Mouse (Mus musculus): ENCODE results near the gene Dusp9. TPM values are rescaled to one million over a fixed set of nuclear protein-coding genes. Genes with fewer than 3 reads are reported as not detected.

Dusp9 gene
- total and polyA plus RNA-seq, 3 experiments: 0.16 to 0.24 TPM; not detected in 1

- Histone ChIP-seq H3K36me3 (replicated peaks) (peaks cover 97% of the 10 kb centered on the region), H3K27me3 (ENCODE audit: insufficient read depth, low read length) (no peaks in the 10 kb centered on the region), H3K9me3 (replicated peaks) (no peaks in the 10 kb centered on the region), H3K4me1 (ENCODE audit: insufficient read depth, low read depth, low read length) (no peaks in the 10 kb centered on the region), H3K4me3 (ENCODE audit: low read depth, low read length) (no peak overlapping the region)
- ATAC-seq (ENCODE audit: extremely low read depth, insufficient number of reproducible peaks, low FRiP score, poor library complexity, severe bottlenecking): no peak
- no peak for DNase-seq (ENCODE audit: low spot score)
- TF ChIP-seq GATA2 (IDR thresholded peaks at IDR 0.05; ENCODE audit: borderline replicate concordance, low read depth, low read length) (no peak), TAL1 (conservative IDR thresholded peaks at IDR 0.05; ENCODE audit: low read depth, low read length) (no peak), POLR2AphosphoS5 (IDR thresholded peaks at IDR 0.05; ENCODE audit: insufficient replicate concordance, low read depth, low read length) (no peak), GATA1 (IDR thresholded peaks at IDR 0.05; ENCODE audit: borderline replicate concordance, low read length) (no peak)
These were observed 45.8 kb downstream of the Dusp9 start for GRCm38 (mm10) chrX:73684978-73685377.

GRCm38 (mm10) chrX:73685629-73686028 is 46.4 kb downstream of the Dusp9 start:
- DNase-seq (ENCODE audit: low spot score) (no peak), ATAC-seq (ENCODE audit: extremely low read depth, insufficient number of reproducible peaks, low FRiP score, poor library complexity, severe bottlenecking) (no peak)
- Histone ChIP-seq H3K36me3 (replicated peaks) (peaks cover 97% of the 10 kb centered on the region), H3K9me3 (replicated peaks) (no peaks in the 10 kb centered on the region), H3K4me1 (ENCODE audit: insufficient read depth, low read depth, low read length) (no peaks in the 10 kb centered on the region), H3K27me3 (ENCODE audit: insufficient read depth, low read length) (no peaks in the 10 kb centered on the region), H3K4me3 (ENCODE audit: low read depth, low read length) (no peak overlapping the region)
- TF ChIP-seq GATA1 (IDR thresholded peaks at IDR 0.05; ENCODE audit: borderline replicate concordance, low read length) (no peak), POLR2AphosphoS5 (IDR thresholded peaks at IDR 0.05; ENCODE audit: insufficient replicate concordance, low read depth, low read length) (no peak), TAL1 (conservative IDR thresholded peaks at IDR 0.05; ENCODE audit: low read depth, low read length) (no peak), GATA2 (IDR thresholded peaks at IDR 0.05; ENCODE audit: borderline replicate concordance, low read depth, low read length) (no peak), CTCF (IDR thresholded peaks at IDR 0.05; ENCODE audit: low read depth, low read length) (no peak)

DNA sequence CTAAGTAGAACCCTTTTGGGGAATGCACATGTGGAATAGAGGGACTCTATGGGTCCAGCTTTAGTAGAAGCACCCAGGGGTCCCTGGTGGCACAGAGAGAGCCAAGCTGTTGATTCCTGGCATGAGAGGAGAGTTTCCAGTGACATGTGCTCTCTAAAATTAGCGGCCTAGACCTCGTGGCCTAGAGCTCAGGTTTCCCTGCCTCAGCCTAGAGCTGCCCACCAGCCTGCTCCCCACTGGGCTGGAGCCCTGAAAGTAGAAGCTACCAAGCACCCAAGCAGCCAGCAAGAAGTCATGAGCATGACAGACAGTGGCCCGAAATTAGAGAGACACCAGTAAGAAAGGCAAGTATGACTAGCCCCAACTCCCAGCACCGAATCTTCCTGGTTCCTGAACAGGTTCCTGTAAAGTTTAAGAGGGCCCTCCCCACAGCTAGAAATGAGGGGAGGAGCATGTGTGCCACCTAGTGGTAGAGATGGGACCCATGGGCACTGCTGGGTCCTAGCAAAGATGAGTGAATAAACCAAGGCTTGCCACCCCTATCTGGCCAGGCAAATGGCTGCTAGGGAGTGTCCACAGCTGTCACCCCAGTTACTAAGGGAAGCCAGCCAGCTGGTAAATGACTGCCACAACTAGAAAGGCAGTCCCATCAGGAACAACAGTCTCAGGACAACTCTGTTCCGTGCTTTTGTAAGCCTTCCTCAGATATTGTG is 51.9 kb downstream of the Dusp9 start:
- Histone ChIP-seq H3K9me3 (replicated peaks) (no peaks in the 10 kb centered on the region), H3K36me3 (replicated peaks) (peaks cover 92% of the 10 kb centered on the region), H3K4me1 (ENCODE audit: insufficient read depth, low read depth, low read length) (no peaks in the 10 kb centered on the region), H3K4me3 (ENCODE audit: low read depth, low read length) (no peak overlapping the region), H3K27me3 (ENCODE audit: insufficient read depth, low read length) (no peaks in the 10 kb centered on the region)
- no peak for TF ChIP-seq TAL1 (conservative IDR thresholded peaks at IDR 0.05; ENCODE audit: low read depth, low read length)
- peak; percentile 25 for TF ChIP-seq CTCF (IDR thresholded peaks at IDR 0.05; ENCODE audit: low read depth, low read length)
- no peak for ATAC-seq (ENCODE audit: extremely low read depth, insufficient number of reproducible peaks, low FRiP score, poor library complexity, severe bottlenecking)
- no peak for DNase-seq (ENCODE audit: low spot score)

Other genes starting within 250 kb of the Dusp9 start
- gene Gm18336, start 240.7 kb upstream of the Dusp9 start, total RNA-seq (2014; fragmentation: Nextera tagmentation): not detected in 2 replicates
- not detected in 2 replicates for gene Gm18336, start 240.7 kb upstream of the Dusp9 start, total RNA-seq (2017)
- not detected in 2 replicates for gene Gm18336, start 240.7 kb upstream of the Dusp9 start, polyA plus RNA-seq (2012)
- not detected in 2 replicates for gene Zfp92, start 228.3 kb upstream of the Dusp9 start, total RNA-seq (2014; fragmentation: Nextera tagmentation)
- gene Zfp92, start 228.3 kb upstream of the Dusp9 start, total RNA-seq (2017): 0.06 TPM in 1 of 2 replicates, not detected in the other
- gene Zfp92, start 228.3 kb upstream of the Dusp9 start, polyA plus RNA-seq (2012): not detected in 2 replicates
- not detected in 2 replicates for gene Trex2, start 204.1 kb upstream of the Dusp9 start, total RNA-seq (2014; fragmentation: Nextera tagmentation)
- not detected in 2 replicates for gene Trex2, start 204.1 kb upstream of the Dusp9 start, total RNA-seq (2017)
- not detected in 2 replicates for gene Trex2, start 204.1 kb upstream of the Dusp9 start, polyA plus RNA-seq (2012)
- 14.4 and 19.3 TPM in 2 replicates for gene Haus7, start 180.4 kb upstream of the Dusp9 start, total RNA-seq (2014; fragmentation: Nextera tagmentation)
- gene Haus7, start 180.4 kb upstream of the Dusp9 start, total RNA-seq (2017): 34.1 and 35.2 TPM in 2 replicates
- gene Haus7, start 180.4 kb upstream of the Dusp9 start, polyA plus RNA-seq (2012): 3.6 and 3.9 TPM in 2 replicates
- gene Bgn, start 155.8 kb upstream of the Dusp9 start, total RNA-seq (2014; fragmentation: Nextera tagmentation): not detected in 2 replicates
- gene Bgn, start 155.8 kb upstream of the Dusp9 start, total RNA-seq (2017): 0.17 TPM in 1 of 2 replicates, not detected in the other
- gene Bgn, start 155.8 kb upstream of the Dusp9 start, polyA plus RNA-seq (2012): not detected in 2 replicates
- gene Atp2b3, start 136.3 kb upstream of the Dusp9 start, total RNA-seq (2014; fragmentation: Nextera tagmentation): not detected in 2 replicates
- not detected in 2 replicates for gene Atp2b3, start 136.3 kb upstream of the Dusp9 start, total RNA-seq (2017)
- gene Atp2b3, start 136.3 kb upstream of the Dusp9 start, polyA plus RNA-seq (2012): not detected in 2 replicates
- not detected in 2 replicates for gene Pnck, start 20.7 kb downstream of the Dusp9 start, total RNA-seq (2014; fragmentation: Nextera tagmentation)
- not detected in 2 replicates for gene Pnck, start 20.7 kb downstream of the Dusp9 start, total RNA-seq (2017)
- not detected in 2 replicates for gene Pnck, start 20.7 kb downstream of the Dusp9 start, polyA plus RNA-seq (2012)
- 4.1 and 6.1 TPM in 2 replicates for gene Slc6a8, start 33.7 kb downstream of the Dusp9 start, total RNA-seq (2014; fragmentation: Nextera tagmentation)
- gene Slc6a8, start 33.7 kb downstream of the Dusp9 start, total RNA-seq (2017): 9.9 and 12.7 TPM in 2 replicates
- 1.6 and 2.1 TPM in 2 replicates for gene Slc6a8, start 33.7 kb downstream of the Dusp9 start, polyA plus RNA-seq (2012)
- gene Bcap31, start 76.8 kb downstream of the Dusp9 start, total RNA-seq (2014; fragmentation: Nextera tagmentation): 83.2 and 98.4 TPM in 2 replicates
- gene Bcap31, start 76.8 kb downstream of the Dusp9 start, total RNA-seq (2017): 215 and 222 TPM in 2 replicates
- 13.5 and 16.0 TPM in 2 replicates for gene Bcap31, start 76.8 kb downstream of the Dusp9 start, polyA plus RNA-seq (2012)
- gene Abcd1, start 77.2 kb downstream of the Dusp9 start, total RNA-seq (2014; fragmentation: Nextera tagmentation): 15.8 and 17.1 TPM in 2 replicates
- gene Abcd1, start 77.2 kb downstream of the Dusp9 start, total RNA-seq (2017): 6.3 and 7.0 TPM in 2 replicates
- 17.6 and 19.4 TPM in 2 replicates for gene Abcd1, start 77.2 kb downstream of the Dusp9 start, polyA plus RNA-seq (2012)
- gene Plxnb3, start 117.7 kb downstream of the Dusp9 start, total RNA-seq (2014; fragmentation: Nextera tagmentation): not detected in 2 replicates
- gene Plxnb3, start 117.7 kb downstream of the Dusp9 start, total RNA-seq (2017): 0.93 and 0.98 TPM in 2 replicates
- gene Plxnb3, start 117.7 kb downstream of the Dusp9 start, polyA plus RNA-seq (2012): 0.02 TPM in 1 of 2 replicates, not detected in the other
- not detected in 2 replicates for gene Srpk3, start 135.0 kb downstream of the Dusp9 start, total RNA-seq (2014; fragmentation: Nextera tagmentation)
- gene Srpk3, start 135.0 kb downstream of the Dusp9 start, total RNA-seq (2017): 0.44 TPM in 1 of 2 replicates, not detected in the other
- gene Srpk3, start 135.0 kb downstream of the Dusp9 start, polyA plus RNA-seq (2012): not detected in 2 replicates
- gene Idh3g, start 147.5 kb downstream of the Dusp9 start, total RNA-seq (2014; fragmentation: Nextera tagmentation): 378 and 393 TPM in 2 replicates
- gene Idh3g, start 147.5 kb downstream of the Dusp9 start, total RNA-seq (2017): 179 and 187 TPM in 2 replicates
- 27.0 and 37.5 TPM in 2 replicates for gene Idh3g, start 147.5 kb downstream of the Dusp9 start, polyA plus RNA-seq (2012)
- gene Ssr4, start 147.6 kb downstream of the Dusp9 start, total RNA-seq (2014; fragmentation: Nextera tagmentation): 92.3 and 120 TPM in 2 replicates
- gene Ssr4, start 147.6 kb downstream of the Dusp9 start, total RNA-seq (2017): 138 and 184 TPM in 2 replicates
- gene Ssr4, start 147.6 kb downstream of the Dusp9 start, polyA plus RNA-seq (2012): 9.0 and 12.4 TPM in 2 replicates
- not detected in 2 replicates for gene Pdzd4, start 185.6 kb downstream of the Dusp9 start, total RNA-seq (2014; fragmentation: Nextera tagmentation)
- 0.05 and 0.06 TPM in 2 replicates for gene Pdzd4, start 185.6 kb downstream of the Dusp9 start, total RNA-seq (2017)
- 0.04 TPM in 1 of 2 replicates, not detected in the other for gene Pdzd4, start 185.6 kb downstream of the Dusp9 start, polyA plus RNA-seq (2012)

Data from G1E (cell line).